Mouse (Mus musculus): ENCODE results near the gene Kcnk5. TPM values are rescaled to one million over a fixed set of nuclear protein-coding genes. Genes with fewer than 3 reads are reported as not detected.

The Kcnk5 gene
- total and polyA plus RNA-seq, 3 experiments, result 8.7 to 12.5 (median 11.7) TPM

DNA sequence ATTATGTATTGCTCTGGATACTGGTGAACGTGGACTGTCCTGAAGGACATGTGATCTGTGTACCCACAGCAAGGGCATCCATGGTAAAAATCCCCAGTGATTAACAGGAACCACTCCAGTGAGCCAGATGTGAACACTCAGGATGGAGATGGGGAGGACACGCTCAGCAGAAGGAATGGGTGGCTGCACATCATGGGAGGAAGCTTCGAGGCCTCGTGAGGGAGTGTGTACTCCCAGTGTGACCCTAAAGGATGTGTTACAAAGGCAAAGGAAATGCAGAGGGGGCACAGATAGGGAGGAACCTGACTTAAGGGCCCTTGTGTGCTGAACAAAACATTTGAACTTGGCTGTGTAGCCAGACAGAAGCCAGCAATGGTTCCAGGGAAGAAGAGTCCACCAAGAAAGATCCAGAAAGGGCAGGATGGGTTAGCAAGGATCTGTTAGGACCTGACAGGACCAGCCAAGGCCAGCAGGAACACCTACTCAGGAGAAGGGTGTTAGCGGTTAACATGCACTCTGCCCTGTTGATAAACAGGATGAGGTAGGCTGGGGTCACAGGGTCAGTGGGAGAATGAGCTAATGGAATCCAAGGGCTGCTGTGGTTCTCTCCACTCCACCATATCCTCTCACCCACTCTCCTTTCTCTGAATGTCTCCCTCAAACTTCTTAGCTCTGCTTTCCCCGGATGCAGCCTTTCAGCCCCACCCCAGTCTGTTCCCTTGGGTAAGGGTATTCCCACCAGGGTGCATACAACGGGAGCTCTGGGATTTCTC, 68.2 kb downstream of the Kcnk5 start:
- DNase-seq (ENCODE audit: extremely low read depth), result no peak

DNA sequence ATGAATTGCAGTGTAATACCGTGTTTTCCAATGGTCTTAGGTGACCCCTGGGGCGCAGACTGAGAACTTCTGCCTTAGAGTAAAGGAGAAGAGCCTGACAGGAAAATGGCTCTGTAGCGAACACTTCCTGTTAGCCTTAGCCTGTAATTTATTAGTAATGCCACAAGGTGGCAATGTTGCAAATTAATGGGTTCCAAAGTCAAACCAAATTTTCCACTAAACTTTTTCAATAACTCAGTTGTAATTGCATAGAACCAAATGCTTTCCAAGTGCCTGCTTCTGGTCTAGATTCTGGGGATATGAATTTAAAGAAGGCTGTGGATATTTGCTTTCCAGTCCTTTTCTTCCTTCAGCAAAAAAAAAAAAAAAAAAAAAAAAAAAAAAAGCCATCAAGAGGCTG, 69.4 kb downstream of the Kcnk5 start:
- TF ChIP-seq RAD21 (IDR thresholded peaks at IDR 0.05; ENCODE audit: low read depth, low read length) (peak; percentile 67), CHD1 (IDR thresholded peaks at IDR 0.05; ENCODE audit: low read depth, low read length) (no peak), SMC3 (IDR thresholded peaks at IDR 0.05; ENCODE audit: low read depth, low read length) (peak; percentile 71), HCFC1 (IDR thresholded peaks at IDR 0.05; ENCODE audit: low read depth, low read length) (no peak), PAX5 (IDR thresholded peaks at IDR 0.05; ENCODE audit: low read length) (no peak), UBTF (IDR thresholded peaks at IDR 0.05; ENCODE audit: low read depth, low read length) (no peak), ELF1 (IDR thresholded peaks at IDR 0.05; ENCODE audit: low read depth, low read length) (peak; percentile 64), ZC3H11A (IDR thresholded peaks at IDR 0.05; ENCODE audit: low read depth, low read length) (peak; percentile 30; the same call in 1 of the 2 replicates), MXI1 (IDR thresholded peaks at IDR 0.05; ENCODE audit: low read depth, low read length) (no peak), POLR2AphosphoS2 (IDR thresholded peaks at IDR 0.05; ENCODE audit: low read depth, low read length) (no peak), ZNF384 (IDR thresholded peaks at IDR 0.05; ENCODE audit: low read depth, low read length) (peak; percentile 72), ZKSCAN1 (IDR thresholded peaks at IDR 0.05; ENCODE audit: borderline replicate concordance, low read depth, low read length) (no peak), CTCF (conservative IDR thresholded peaks at IDR 0.05 in 1 of 2, IDR thresholded peaks at IDR 0.05 in 1 of 2; ENCODE audit: low read depth in 2 of 2, low read length in 2 of 2) (peak; percentile 29 to 69; a peak in 3 of 4 replicates), USF1 (IDR thresholded peaks at IDR 0.05; ENCODE audit: low read depth, low read length) (no peak)
- Histone ChIP-seq H3K36me3 (replicated peaks in 1 of 2; ENCODE audit: control insufficient read depth in 1 of 2, insufficient read depth in 1 of 2, low read length in 1 of 2) (no peaks in the 10 kb centered on the region), H3K9ac (ENCODE audit: insufficient read depth, low read depth) (no peak overlapping the region), H3K4me3 (replicated peaks in 1 of 3; ENCODE audit: low read depth in 2 of 3, low read length in 2 of 3, poor library complexity in 1 of 3) (no peak overlapping the region), H3K4me1 (ENCODE audit: control insufficient read depth in 1 of 2, insufficient read depth in 2 of 2) (peaks cover 0 to 3% of the 10 kb centered on the region in 2 experiments; a peak in 1 of 4 replicates), H3K4me2 (ENCODE audit: insufficient read depth, low read depth, poor library complexity, severe bottlenecking) (no peak overlapping the region), H3K79me2 (replicated peaks; ENCODE audit: control insufficient read depth, extremely low read depth, insufficient read depth, poor library complexity, severe bottlenecking) (no peaks in the 10 kb centered on the region), H3K27me3 (replicated peaks) (peaks cover 2% of the 10 kb centered on the region), H3K27ac (ENCODE audit: insufficient read depth, low read depth) (no peak overlapping the region), H3K9me3 (replicated peaks; ENCODE audit: low read length) (no peaks in the 10 kb centered on the region)
- dilution Hi-C loops (cut with MboI; ENCODE audit: extremely low pct_ligation_motif_present, extremely low pct_unique_long_range_greater_than_20kb, low sequenced_read_pairs) (no loop called here), in situ Hi-C loops (cut with MboI; ENCODE audit: low pct_ligation_motif_present, low pct_unique_long_range_greater_than_20kb, low sequenced_read_pairs) (no loop called here)
- DNase-seq (ENCODE audit: extremely low read depth), result peak; percentile 52

More for the DNA sequence above, 68.2 kb downstream of the Kcnk5 start:
- no peak overlapping the region for H3K4me2 ChIP-seq (ENCODE audit: insufficient read depth, low read depth, poor library complexity, severe bottlenecking)
- no peak overlapping the region for H3K27ac ChIP-seq (ENCODE audit: insufficient read depth, low read depth)
- H3K9ac ChIP-seq (ENCODE audit: insufficient read depth, low read depth), result no peak overlapping the region
- no peaks in the 10 kb centered on the region for H3K9me3 ChIP-seq (replicated peaks; ENCODE audit: low read length)
- H3K27me3 ChIP-seq (replicated peaks), result peaks cover 2% of the 10 kb centered on the region
- no peaks in the 10 kb centered on the region for H3K79me2 ChIP-seq (replicated peaks; ENCODE audit: control insufficient read depth, extremely low read depth, insufficient read depth, poor library complexity, severe bottlenecking)
- no peaks in the 10 kb centered on the region; a peak in 1 of 4 replicates for H3K4me1 ChIP-seq (ENCODE audit: control insufficient read depth in 1 of 2, insufficient read depth in 2 of 2)
- no peak overlapping the region for H3K4me3 ChIP-seq (replicated peaks in 1 of 3; ENCODE audit: low read depth in 2 of 3, low read length in 2 of 3, poor library complexity in 1 of 3)
- no peaks in the 10 kb centered on the region for H3K36me3 ChIP-seq (replicated peaks in 1 of 2; ENCODE audit: control insufficient read depth in 1 of 2, insufficient read depth in 1 of 2, low read length in 1 of 2)
- no peak for TF ChIP-seq ZC3H11A (IDR thresholded peaks at IDR 0.05; ENCODE audit: low read depth, low read length)
- no peak for TF ChIP-seq MAFK (IDR thresholded peaks at IDR 0.05; ENCODE audit: insufficient replicate concordance, low read length)
- no peak for TF ChIP-seq EP300 (IDR thresholded peaks at IDR 0.05; ENCODE audit: low read length)
- TF ChIP-seq MYC (IDR thresholded peaks at IDR 0.05; ENCODE audit: low read depth, low read length), result no peak
- no peak for TF ChIP-seq TCF12 (IDR thresholded peaks at IDR 0.05; ENCODE audit: low read depth, low read length)
- TF ChIP-seq MAX (IDR thresholded peaks at IDR 0.05; ENCODE audit: low read length), result no peak
- no peak for TF ChIP-seq ZMIZ1 (IDR thresholded peaks at IDR 0.05; ENCODE audit: low read depth, low read length)
- no peak for TF ChIP-seq GABPA (IDR thresholded peaks at IDR 0.05; ENCODE audit: insufficient replicate concordance, low read depth, low read length)
- no peak for TF ChIP-seq UBTF (IDR thresholded peaks at IDR 0.05; ENCODE audit: low read depth, low read length)
- TF ChIP-seq ZKSCAN1 (IDR thresholded peaks at IDR 0.05; ENCODE audit: borderline replicate concordance, low read depth, low read length), result no peak
- in situ Hi-C loops (cut with MboI; ENCODE audit: low pct_ligation_motif_present, low pct_unique_long_range_greater_than_20kb, low sequenced_read_pairs), result no loop called here
- dilution Hi-C loops (cut with MboI; ENCODE audit: extremely low pct_ligation_motif_present, extremely low pct_unique_long_range_greater_than_20kb, low sequenced_read_pairs), result no loop called here

Data from CH12.LX (cell line).